Mouse (Mus musculus) lung, embryonic 16.5 days (tissue): ENCODE results near the gene Mup2. TPM values are rescaled to one million over a fixed set of nuclear protein-coding genes. Genes with fewer than 3 reads are reported as not detected.
"Not testable (repeated sequence)": the region's sequence is repeated elsewhere in the genome, so short reads cannot be mapped to it uniquely, and the experiment has no call there.

Source experiments
- ATAC-seq: fragments of 200-750 bp; cut with Nextera tagmentation; 2 replicates; pipeline ENCODE4 v1.8.0; 2017; ENCODE audit warnings: low read depth, mild to moderate bottlenecking, moderate library complexity
- H3K27ac ChIP-seq: fragments of 300-500 bp; sonication (generic); 2 replicates; pipeline ENCODE4 v1.5.1; 2014; ENCODE audit warnings: mild to moderate bottlenecking, control low read depth, low read length
- H3K27me3 ChIP-seq: fragments of 300-500 bp; sonication (generic); 2 replicates; pipeline ENCODE4 v1.6.1; 2014; ENCODE audit warnings: low read depth, low read length, mixed read lengths; ENCODE audit not compliant: control insufficient read depth, insufficient read depth
- H3K36me3 ChIP-seq: fragments of 300-500 bp; sonication (generic); 2 replicates; pipeline ENCODE4 v1.6.1; 2014; ENCODE audit warnings: low read length; ENCODE audit not compliant: control insufficient read depth, insufficient read depth
- H3K4me1 ChIP-seq: fragments of 300-500 bp; sonication (generic); replicated peaks from 2 replicates; pipeline ENCODE4 v1.6.1; 2014; ENCODE audit warnings: low read length, mixed read lengths; ENCODE audit not compliant: control insufficient read depth, insufficient read depth
- H3K4me2 ChIP-seq: fragments of 300-500 bp; sonication (generic); 2 replicates; pipeline ENCODE4 v1.6.1; 2014; ENCODE audit warnings: low read depth, low read length, control low read depth
- H3K4me3 ChIP-seq: fragments of 300-500 bp; sonication (generic); 2 replicates; pipeline ENCODE4 v1.5.1; 2014; ENCODE audit warnings: mild to moderate bottlenecking, low read length, control low read depth
- H3K9ac ChIP-seq: fragments of 300-500 bp; sonication (generic); 2 replicates; pipeline ENCODE4 v1.6.1; 2014; ENCODE audit warnings: low read length, control low read depth
- H3K9me3 ChIP-seq: fragments of 300-500 bp; sonication (generic); 2 replicates; pipeline ENCODE4 v1.6.1; 2016; ENCODE audit warnings: low read length; ENCODE audit not compliant: control insufficient read depth
- polyA plus RNA-seq: library from polyadenylated mRNA; unstranded; fragments of >200 nt; fragmentation: Nextera tagmentation; extraction: Ambion mirVana; gene quantifications from 2 replicates; pipeline ENCODE4 v1.2.1, GENCODE M21; 2015

Gene Mup2
- polyA plus RNA-seq = not detected in 2 replicates

- H3K9ac ChIP-seq, H3K27me3 ChIP-seq, H3K4me2 ChIP-seq, ATAC-seq, H3K4me3 ChIP-seq, H3K36me3 ChIP-seq, H3K27ac ChIP-seq, H3K9me3 ChIP-seq, H3K4me1 ChIP-seq: not testable (repeated sequence)
Measured at GRCm38 (mm10) chr4:60154189-60154588, at the start of gene Mup2. Gene Mup2 (minus strand): TSS chr4:60154289.

Other genes starting within 250 kb of the Mup2 start
- gene Slc46a2, start 239.2 kb downstream of the Mup2 start, polyA plus RNA-seq = 1.1 and 2.5 TPM in 2 replicates
- gene Mup4, start 193.6 kb downstream of the Mup2 start, polyA plus RNA-seq = not detected in 2 replicates
- not detected in 2 replicates for gene Mup6, start 190.0 kb downstream of the Mup2 start, polyA plus RNA-seq
- not detected in 2 replicates for gene Mup7, start 83.8 kb downstream of the Mup2 start, polyA plus RNA-seq
- gene Mup8, start 68.3 kb upstream of the Mup2 start, polyA plus RNA-seq = not detected in 2 replicates